Mouse (Mus musculus): ENCODE data around the gene Sap18. TPM values are rescaled to one million over a fixed set of nuclear protein-coding genes. Genes with fewer than 3 reads are reported as not detected.

Gene Sap18
- polyA plus RNA-seq, 2 experiments: 39.6 to 45.6 TPM

GRCm38 (mm10) chr14:57787406-57787805 lies 10.6 kb upstream of the Sap18 start:
- no peaks in the 10 kb centered on the region for H3K36me3 ChIP-seq (ENCODE audit: control insufficient read depth, insufficient read depth, low read length)
- H3K9me3 ChIP-seq (ENCODE audit: control insufficient read depth, low read length): no peaks in the 10 kb centered on the region
- no peak overlapping the region for H3K27ac ChIP-seq (replicated peaks; ENCODE audit: low read depth, low read length)
- 59% methylated on average over 4 of the region's 4 CpGs for WGBS
- H3K4me3 ChIP-seq (replicated peaks; ENCODE audit: low read length): no peak overlapping the region
- no peaks in the 10 kb centered on the region for H3K27me3 ChIP-seq (ENCODE audit: control insufficient read depth, insufficient read depth, low read length)
- ATAC-seq (ENCODE audit: low FRiP score, low read depth) (no peak), DNase-seq (ENCODE audit: low spot score) (no peak)
- H3K4me2 ChIP-seq (replicated peaks; ENCODE audit: low read depth, low read length, severe bottlenecking): no peak overlapping the region
- no peak overlapping the region for H3K9ac ChIP-seq (ENCODE audit: low read depth, low read length, severe bottlenecking)
- no peaks in the 10 kb centered on the region for H3K4me1 ChIP-seq (ENCODE audit: control insufficient read depth, insufficient read depth, low read length)
- TF ChIP-seq POLR2A (IDR thresholded peaks at IDR 0.05; ENCODE audit: borderline replicate concordance, extremely low read depth, insufficient read depth, insufficient read length): no peak

- no peak overlapping the region for H3K27ac ChIP-seq (replicated peaks; ENCODE audit: low read depth, low read length)
- 58% methylated on average over 2 of the region's 2 CpGs for WGBS
- H3K4me2 ChIP-seq (replicated peaks; ENCODE audit: low read depth, low read length, severe bottlenecking): no peak overlapping the region
- no peak overlapping the region for H3K4me3 ChIP-seq (replicated peaks; ENCODE audit: low read length)
- no peaks in the 10 kb centered on the region for H3K9me3 ChIP-seq (ENCODE audit: control insufficient read depth, low read length)
- no peaks in the 10 kb centered on the region for H3K36me3 ChIP-seq (ENCODE audit: control insufficient read depth, insufficient read depth, low read length)
- ATAC-seq (ENCODE audit: low FRiP score, low read depth): no peak
- H3K9ac ChIP-seq (ENCODE audit: low read depth, low read length, severe bottlenecking): no peak overlapping the region
- no peak for TF ChIP-seq POLR2A (IDR thresholded peaks at IDR 0.05; ENCODE audit: borderline replicate concordance, extremely low read depth, insufficient read depth, insufficient read length)
- no peak for DNase-seq (ENCODE audit: low spot score)
- H3K27me3 ChIP-seq (ENCODE audit: control insufficient read depth, insufficient read depth, low read length): no peaks in the 10 kb centered on the region
- H3K4me1 ChIP-seq (ENCODE audit: control insufficient read depth, insufficient read depth, low read length): no peaks in the 10 kb centered on the region
Observed at GRCm38 (mm10) chr14:57789311-57789710, 8.7 kb upstream of the Sap18 start.

DNA sequence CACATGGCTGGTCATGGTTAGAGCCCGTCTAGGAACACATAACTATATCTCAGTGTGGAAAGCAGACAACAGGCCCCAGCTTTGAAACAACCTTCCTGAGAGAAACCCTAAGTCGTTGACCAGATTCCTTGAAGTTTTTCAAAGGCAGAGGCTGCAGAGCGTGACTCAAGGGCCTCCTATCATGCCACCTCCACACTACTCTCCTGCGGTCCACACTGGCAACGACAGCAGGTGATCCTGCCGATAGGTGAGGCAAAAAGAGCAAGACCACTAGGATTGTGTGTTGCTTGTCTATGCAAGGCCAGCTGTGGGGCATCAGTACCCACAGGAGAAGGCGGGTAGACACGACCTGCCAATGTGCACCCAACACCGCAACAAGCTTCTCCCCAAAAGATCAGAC lies 8.2 kb upstream of the Sap18 start:
- Histone ChIP-seq H3K4me3 (replicated peaks; ENCODE audit: low read length) (no peak overlapping the region), H3K4me2 (replicated peaks; ENCODE audit: low read depth, low read length, severe bottlenecking) (no peak overlapping the region), H3K9ac (ENCODE audit: low read depth, low read length, severe bottlenecking) (no peak overlapping the region), H3K9me3 (ENCODE audit: control insufficient read depth, low read length) (no peaks in the 10 kb centered on the region), H3K27me3 (ENCODE audit: control insufficient read depth, insufficient read depth, low read length) (no peaks in the 10 kb centered on the region), H3K27ac (replicated peaks; ENCODE audit: low read depth, low read length) (no peak overlapping the region), H3K4me1 (ENCODE audit: control insufficient read depth, insufficient read depth, low read length) (no peaks in the 10 kb centered on the region), H3K36me3 (ENCODE audit: control insufficient read depth, insufficient read depth, low read length) (no peaks in the 10 kb centered on the region)
- ATAC-seq (ENCODE audit: low FRiP score, low read depth) (no peak), DNase-seq (ENCODE audit: low spot score) (no peak)
- 91% methylated on average over 8 of the region's 9 CpGs for WGBS
- TF ChIP-seq POLR2A (IDR thresholded peaks at IDR 0.05; ENCODE audit: borderline replicate concordance, extremely low read depth, insufficient read depth, insufficient read length): no peak

GRCm38 (mm10) chr14:57791171-57791570 lies 6.8 kb upstream of the Sap18 start:
- no peak for TF ChIP-seq POLR2A (IDR thresholded peaks at IDR 0.05; ENCODE audit: borderline replicate concordance, extremely low read depth, insufficient read depth, insufficient read length)
- DNase-seq (ENCODE audit: low spot score): no peak
- H3K4me1 ChIP-seq (ENCODE audit: control insufficient read depth, insufficient read depth, low read length): no peaks in the 10 kb centered on the region
- H3K4me3 ChIP-seq (replicated peaks; ENCODE audit: low read length): no peak overlapping the region
- no peaks in the 10 kb centered on the region for H3K9me3 ChIP-seq (ENCODE audit: control insufficient read depth, low read length)
- H3K27ac ChIP-seq (replicated peaks; ENCODE audit: low read depth, low read length): no peak overlapping the region
- no peaks in the 10 kb centered on the region for H3K27me3 ChIP-seq (ENCODE audit: control insufficient read depth, insufficient read depth, low read length)
- H3K4me2 ChIP-seq (replicated peaks; ENCODE audit: low read depth, low read length, severe bottlenecking): no peak overlapping the region
- H3K9ac ChIP-seq (ENCODE audit: low read depth, low read length, severe bottlenecking): no peak overlapping the region
- no peak for ATAC-seq (ENCODE audit: low FRiP score, low read depth)
- H3K36me3 ChIP-seq (ENCODE audit: control insufficient read depth, insufficient read depth, low read length): no peaks in the 10 kb centered on the region
- WGBS: 75% methylated on average over 4 of the region's 4 CpGs

- WGBS: 8% methylated on average over 7 of the region's 7 CpGs
- no peaks in the 10 kb centered on the region for H3K27me3 ChIP-seq (ENCODE audit: control insufficient read depth, insufficient read depth, low read length)
- peak overlapping the region; percentile 43 for H3K4me2 ChIP-seq (replicated peaks; ENCODE audit: low read depth, low read length, severe bottlenecking)
- peak; percentile 47; the same call in 1 of the 2 replicates for ATAC-seq (ENCODE audit: low FRiP score, low read depth)
- H3K9ac ChIP-seq (ENCODE audit: low read depth, low read length, severe bottlenecking): peak overlapping the region; percentile 80; the same call in 1 of the 2 replicates
- TF ChIP-seq POLR2A (IDR thresholded peaks at IDR 0.05; ENCODE audit: borderline replicate concordance, extremely low read depth, insufficient read depth, insufficient read length): no peak
- H3K4me3 ChIP-seq (replicated peaks; ENCODE audit: low read length): peak overlapping the region; percentile 77
- peaks cover 22% of the 10 kb centered on the region for H3K36me3 ChIP-seq (ENCODE audit: control insufficient read depth, insufficient read depth, low read length)
- H3K27ac ChIP-seq (replicated peaks; ENCODE audit: low read depth, low read length): no peak overlapping the region; the same call in 1 of the 2 replicates
- H3K9me3 ChIP-seq (ENCODE audit: control insufficient read depth, low read length): no peaks in the 10 kb centered on the region
- peaks cover 9% of the 10 kb centered on the region for H3K4me1 ChIP-seq (ENCODE audit: control insufficient read depth, insufficient read depth, low read length)
- no peak for DNase-seq (ENCODE audit: low spot score)
Observed at GRCm38 (mm10) chr14:57797551-57797950, 429 bp upstream of the Sap18 start.

GRCm38 (mm10) chr14:57803731-57804130 lies 5.8 kb downstream of the Sap18 start:
- DNase-seq (ENCODE audit: low spot score) (no peak), ATAC-seq (ENCODE audit: low FRiP score, low read depth) (no peak)
- Histone ChIP-seq H3K9ac (ENCODE audit: low read depth, low read length, severe bottlenecking) (no peak overlapping the region), H3K27ac (replicated peaks; ENCODE audit: low read depth, low read length) (no peak overlapping the region), H3K4me2 (replicated peaks; ENCODE audit: low read depth, low read length, severe bottlenecking) (no peak overlapping the region), H3K9me3 (ENCODE audit: control insufficient read depth, low read length) (no peaks in the 10 kb centered on the region), H3K27me3 (ENCODE audit: control insufficient read depth, insufficient read depth, low read length) (no peaks in the 10 kb centered on the region), H3K4me1 (ENCODE audit: control insufficient read depth, insufficient read depth, low read length) (peaks cover 9% of the 10 kb centered on the region), H3K4me3 (replicated peaks; ENCODE audit: low read length) (no peak overlapping the region), H3K36me3 (ENCODE audit: control insufficient read depth, insufficient read depth, low read length) (peaks cover 78% of the 10 kb centered on the region)
- 86% methylated on average over 4 of the region's 4 CpGs for WGBS
- TF ChIP-seq POLR2A (IDR thresholded peaks at IDR 0.05; ENCODE audit: borderline replicate concordance, extremely low read depth, insufficient read depth, insufficient read length): no peak

Measured in limb, embryonic 14.5 days (tissue).